Mouse (Mus musculus): Measurements from ENCODE around the gene Fmc1. TPM values are rescaled to one million over a fixed set of nuclear protein-coding genes. Genes with fewer than 3 reads are reported as not detected.
"Not testable (repeated sequence)": the region's sequence is repeated elsewhere in the genome, so short reads cannot be mapped to it uniquely, and the experiment has no call there.

The Fmc1 gene
- polyA plus RNA-seq, 1 experiment from 2014 or later, result 74.5 TPM

- Histone ChIP-seq H3K9ac (ENCODE audit: low read depth, low read length) (peak overlapping the region; percentile 84), H3K27me3 (ENCODE audit: control insufficient read depth, insufficient read depth, low read depth, low read length) (no peaks in the 10 kb centered on the region), H3K36me3 (ENCODE audit: control insufficient read depth, insufficient read depth) (no peaks in the 10 kb centered on the region), H3K27ac (ENCODE audit: low read length) (peak overlapping the region; percentile 97), H3K9me3 (replicated peaks; ENCODE audit: control insufficient read depth, low read length) (no peaks in the 10 kb centered on the region), H3K4me2 (ENCODE audit: low read depth, low read length) (peak overlapping the region; percentile 79), H3K4me1 (ENCODE audit: control insufficient read depth, low read depth, low read length) (peaks cover 11% of the 10 kb centered on the region), H3K4me3 (ENCODE audit: low read depth, low read length) (peak overlapping the region; percentile 98)
- 7% methylated on average over 25 of the region's 25 CpGs for WGBS (ENCODE audit: insufficient replicate concordance)
- peak; percentile 7 for ATAC-seq (ENCODE audit: low read depth)
Observed at GRCm38 (mm10) chr6:38532500-38533420, 542 bp upstream of the Fmc1 start.

DNA sequence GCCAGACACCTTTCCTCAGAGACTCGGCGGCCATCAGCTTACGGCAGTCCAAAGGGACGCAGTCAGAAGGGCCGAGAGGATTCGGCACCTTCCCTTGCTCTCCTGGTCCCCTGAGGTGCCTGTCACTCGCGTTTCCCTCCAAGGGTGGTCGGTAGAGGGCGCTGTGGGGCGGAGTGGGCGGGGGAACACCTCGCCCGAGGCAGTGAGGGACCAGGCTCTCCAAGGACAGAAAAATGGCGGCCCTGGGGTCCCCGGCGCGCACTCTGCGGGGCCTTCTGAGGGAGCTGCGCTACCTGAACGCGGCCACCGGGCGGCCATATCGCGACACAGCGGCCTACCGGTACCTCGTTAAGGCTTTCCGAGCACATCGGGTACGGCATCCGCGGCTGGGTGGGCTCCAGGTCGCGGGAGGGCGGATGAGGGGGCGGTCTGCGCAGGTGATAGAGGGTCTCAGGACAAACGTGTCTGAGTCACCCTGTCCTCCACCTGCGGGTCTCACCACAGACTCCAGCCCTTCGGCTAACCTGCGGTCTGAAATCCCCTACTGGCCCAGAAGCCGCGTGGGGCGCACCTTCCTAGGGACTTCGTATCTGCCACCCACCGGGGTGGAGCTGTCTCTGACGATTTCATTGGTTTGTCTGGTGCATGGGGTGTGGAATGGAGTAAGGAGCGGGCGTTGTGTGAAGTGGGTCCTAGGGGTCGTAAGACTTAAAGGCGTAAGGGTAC lies 1.5 kb downstream of the Fmc1 start:
- peak overlapping the region; percentile 97 for H3K27ac ChIP-seq (ENCODE audit: low read length)
- H3K4me2 ChIP-seq (ENCODE audit: low read depth, low read length), result peak overlapping the region; percentile 79
- no peaks in the 10 kb centered on the region for H3K9me3 ChIP-seq (replicated peaks; ENCODE audit: control insufficient read depth, low read length)
- under 1% methylated on average over 53 of the region's 53 CpGs for WGBS (ENCODE audit: insufficient replicate concordance)
- peak; percentile 80 for ATAC-seq (ENCODE audit: low read depth)
- H3K27me3 ChIP-seq (ENCODE audit: control insufficient read depth, insufficient read depth, low read depth, low read length), result no peaks in the 10 kb centered on the region
- H3K9ac ChIP-seq (ENCODE audit: low read depth, low read length), result peak overlapping the region; percentile 98
- no peaks in the 10 kb centered on the region for H3K36me3 ChIP-seq (ENCODE audit: control insufficient read depth, insufficient read depth)
- peak overlapping the region; percentile 98 for H3K4me3 ChIP-seq (ENCODE audit: low read depth, low read length)
- peaks cover 11% of the 10 kb centered on the region for H3K4me1 ChIP-seq (ENCODE audit: control insufficient read depth, low read depth, low read length)

DNA sequence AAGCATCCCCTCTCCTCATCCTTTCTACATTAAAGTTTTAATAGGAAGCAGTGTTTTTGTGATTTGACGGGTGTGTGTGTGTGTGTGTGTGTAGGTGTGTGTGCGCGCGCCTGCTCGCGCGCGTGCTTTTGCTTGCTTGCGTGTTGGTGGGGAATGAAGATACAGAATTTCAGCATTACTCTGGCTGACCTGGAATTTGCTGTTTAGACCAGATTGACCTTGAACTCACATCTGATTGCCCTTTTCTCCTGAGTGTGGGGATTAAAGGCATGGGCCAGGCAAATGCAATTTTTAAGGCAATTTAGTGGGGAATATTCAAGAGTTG lies 2.0 kb downstream of the Fmc1 start:
- H3K36me3 ChIP-seq (ENCODE audit: control insufficient read depth, insufficient read depth), result no peaks in the 10 kb centered on the region
- ATAC-seq (ENCODE audit: low read depth), result no peak
- H3K27ac ChIP-seq (ENCODE audit: low read length), result peak overlapping the region; percentile 97
- peak overlapping the region; percentile 98 for H3K9ac ChIP-seq (ENCODE audit: low read depth, low read length)
- no peaks in the 10 kb centered on the region for H3K27me3 ChIP-seq (ENCODE audit: control insufficient read depth, insufficient read depth, low read depth, low read length)
- no peaks in the 10 kb centered on the region for H3K9me3 ChIP-seq (replicated peaks; ENCODE audit: control insufficient read depth, low read length)
- H3K4me1 ChIP-seq (ENCODE audit: control insufficient read depth, low read depth, low read length), result peaks cover 11% of the 10 kb centered on the region
- under 1% methylated on average over 9 of the region's 9 CpGs for WGBS (ENCODE audit: insufficient replicate concordance)
- H3K4me3 ChIP-seq (ENCODE audit: low read depth, low read length), result peak overlapping the region; percentile 98
- peak overlapping the region; percentile 79 for H3K4me2 ChIP-seq (ENCODE audit: low read depth, low read length)

- no peak overlapping the region; the same call in 1 of the 2 replicates for H3K9ac ChIP-seq (ENCODE audit: low read depth, low read length)
- no peaks in the 10 kb centered on the region for H3K9me3 ChIP-seq (replicated peaks; ENCODE audit: control insufficient read depth, low read length)
- H3K4me2 ChIP-seq (ENCODE audit: low read depth, low read length), result peak overlapping the region; percentile 79
- no peak for ATAC-seq (ENCODE audit: low read depth)
- H3K27me3 ChIP-seq (ENCODE audit: control insufficient read depth, insufficient read depth, low read depth, low read length), result no peaks in the 10 kb centered on the region
- H3K4me1 ChIP-seq (ENCODE audit: control insufficient read depth, low read depth, low read length), result peaks cover 11% of the 10 kb centered on the region
- H3K4me3 ChIP-seq (ENCODE audit: low read depth, low read length), result peak overlapping the region; percentile 98
- 73% methylated on average over 1 of the region's 1 CpGs for WGBS (ENCODE audit: insufficient replicate concordance)
- H3K36me3 ChIP-seq (ENCODE audit: control insufficient read depth, insufficient read depth), result no peaks in the 10 kb centered on the region
- H3K27ac ChIP-seq (ENCODE audit: low read length), result no peak overlapping the region
Observed at GRCm38 (mm10) chr6:38535788-38536187, 2.5 kb downstream of the Fmc1 start.

DNA sequence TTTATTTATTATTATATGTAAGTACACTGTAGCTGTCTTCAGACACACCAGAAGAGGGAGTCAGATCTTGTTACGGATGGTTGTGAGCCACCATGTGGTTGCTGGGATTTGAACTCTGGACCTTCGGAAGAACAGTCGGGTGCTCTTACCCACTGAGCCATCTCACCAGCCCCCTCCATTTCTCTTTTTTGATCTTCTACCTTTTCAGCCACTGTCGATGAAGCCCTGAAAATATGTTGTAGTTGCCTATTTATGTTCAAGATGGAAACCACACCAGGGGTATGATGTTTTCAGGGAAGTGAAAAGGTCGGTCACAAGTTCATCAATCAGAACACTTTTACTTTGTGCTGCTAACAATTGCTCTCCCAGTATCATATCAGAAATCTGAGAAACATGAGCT lies 10.8 kb downstream of the Fmc1 start:
- 77% methylated on average over 4 of the region's 5 CpGs for WGBS (ENCODE audit: insufficient replicate concordance)

DNA sequence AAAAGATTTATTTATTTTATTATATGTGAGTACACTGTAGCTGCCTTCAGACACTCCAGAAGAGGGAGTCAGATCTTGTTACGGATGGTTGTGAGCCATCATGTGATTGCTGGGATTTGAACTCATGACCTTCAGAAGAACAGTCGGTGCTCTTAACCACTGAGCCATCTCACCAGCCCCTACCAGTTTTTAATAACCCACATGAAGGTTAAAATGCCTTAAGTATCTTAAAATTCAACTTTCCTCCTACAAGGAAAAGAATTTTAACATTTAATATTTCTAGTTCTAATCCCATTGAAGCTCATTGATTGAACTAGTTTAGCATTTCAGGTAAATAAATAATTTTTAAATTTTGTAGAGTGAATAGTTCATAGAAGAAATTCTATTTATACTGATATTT lies 13.7 kb downstream of the Fmc1 start:
- H3K27me3 ChIP-seq (ENCODE audit: control insufficient read depth, insufficient read depth, low read depth, low read length); H3K4me1 ChIP-seq (ENCODE audit: control insufficient read depth, low read depth, low read length); ATAC-seq (ENCODE audit: low read depth); H3K9me3 ChIP-seq (replicated peaks; ENCODE audit: control insufficient read depth, low read length); H3K9ac ChIP-seq (ENCODE audit: low read depth, low read length); H3K27ac ChIP-seq (ENCODE audit: low read length); H3K4me2 ChIP-seq (ENCODE audit: low read depth, low read length); H3K36me3 ChIP-seq (ENCODE audit: control insufficient read depth, insufficient read depth); H3K4me3 ChIP-seq (ENCODE audit: low read depth, low read length): not testable (repeated sequence)
- WGBS (ENCODE audit: insufficient replicate concordance), result 72% methylated on average over 2 of the region's 2 CpGs

More for the DNA sequence above, 10.8 kb downstream of the Fmc1 start:
- H3K4me1 ChIP-seq (ENCODE audit: control insufficient read depth, low read depth, low read length); H3K4me2 ChIP-seq (ENCODE audit: low read depth, low read length); ATAC-seq (ENCODE audit: low read depth); H3K4me3 ChIP-seq (ENCODE audit: low read depth, low read length); H3K9ac ChIP-seq (ENCODE audit: low read depth, low read length); H3K36me3 ChIP-seq (ENCODE audit: control insufficient read depth, insufficient read depth); H3K27ac ChIP-seq (ENCODE audit: low read length); H3K9me3 ChIP-seq (replicated peaks; ENCODE audit: control insufficient read depth, low read length); H3K27me3 ChIP-seq (ENCODE audit: control insufficient read depth, insufficient read depth, low read depth, low read length): not testable (repeated sequence)

- H3K4me1 ChIP-seq (ENCODE audit: control insufficient read depth, low read depth, low read length), result peaks cover 9% of the 10 kb centered on the region
- H3K9ac ChIP-seq (ENCODE audit: low read depth, low read length), result no peak overlapping the region
- no peak overlapping the region for H3K4me3 ChIP-seq (ENCODE audit: low read depth, low read length)
- H3K4me2 ChIP-seq (ENCODE audit: low read depth, low read length), result no peak overlapping the region
- no peaks in the 10 kb centered on the region for H3K27me3 ChIP-seq (ENCODE audit: control insufficient read depth, insufficient read depth, low read depth, low read length)
- H3K9me3 ChIP-seq (replicated peaks; ENCODE audit: control insufficient read depth, low read length), result no peaks in the 10 kb centered on the region
- H3K36me3 ChIP-seq (ENCODE audit: control insufficient read depth, insufficient read depth), result no peaks in the 10 kb centered on the region
- H3K27ac ChIP-seq (ENCODE audit: low read length), result no peak overlapping the region
- WGBS (ENCODE audit: insufficient replicate concordance), result 74% methylated on average over 1 of the region's 1 CpGs
- ATAC-seq (ENCODE audit: low read depth), result no peak
Observed at GRCm38 (mm10) chr6:38547707-38548106, 14.4 kb downstream of the Fmc1 start.

- not testable (repeated sequence) for ATAC-seq (ENCODE audit: low read depth); H3K9me3 ChIP-seq (replicated peaks; ENCODE audit: control insufficient read depth, low read length); H3K4me3 ChIP-seq (ENCODE audit: low read depth, low read length); H3K4me1 ChIP-seq (ENCODE audit: control insufficient read depth, low read depth, low read length); H3K4me2 ChIP-seq (ENCODE audit: low read depth, low read length); H3K27ac ChIP-seq (ENCODE audit: low read length); H3K27me3 ChIP-seq (ENCODE audit: control insufficient read depth, insufficient read depth, low read depth, low read length); H3K9ac ChIP-seq (ENCODE audit: low read depth, low read length); H3K36me3 ChIP-seq (ENCODE audit: control insufficient read depth, insufficient read depth)
- WGBS (ENCODE audit: insufficient replicate concordance), result 80% methylated on average over 7 of the region's 7 CpGs
Observed at GRCm38 (mm10) chr6:38548595-38548994, 15.3 kb downstream of the Fmc1 start.

DNA sequence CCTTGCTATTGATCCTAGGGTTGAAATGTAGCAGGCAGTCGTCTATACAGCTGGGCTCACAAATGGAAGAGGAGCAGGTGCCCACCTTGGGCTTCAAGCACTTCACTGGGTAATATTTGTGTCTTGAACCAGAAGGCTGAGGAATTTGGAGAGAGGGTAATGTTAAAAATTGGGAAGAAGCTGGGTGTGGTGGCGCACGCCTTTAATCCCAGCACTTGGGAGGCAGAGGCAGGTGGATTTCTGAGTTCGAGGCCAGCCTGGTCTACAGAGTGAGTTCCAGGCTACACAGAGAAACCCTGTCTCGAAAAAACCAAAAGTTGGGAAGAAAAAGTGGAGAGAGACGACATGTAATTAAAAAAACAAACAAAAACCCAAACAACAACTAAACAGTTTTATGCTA lies 16.5 kb downstream of the Fmc1 start:
- H3K9ac ChIP-seq (ENCODE audit: low read depth, low read length), result peak overlapping the region; percentile 93

More for the DNA sequence above, 16.5 kb downstream of the Fmc1 start:
- H3K9me3 ChIP-seq (replicated peaks; ENCODE audit: control insufficient read depth, low read length); H3K27me3 ChIP-seq (ENCODE audit: control insufficient read depth, insufficient read depth, low read depth, low read length); H3K36me3 ChIP-seq (ENCODE audit: control insufficient read depth, insufficient read depth); ATAC-seq (ENCODE audit: low read depth): not testable (repeated sequence)
- Histone ChIP-seq H3K4me3 (ENCODE audit: low read depth, low read length) (peak overlapping the region; percentile 94), H3K27ac (ENCODE audit: low read length) (peak overlapping the region; percentile 100), H3K4me2 (ENCODE audit: low read depth, low read length) (peak overlapping the region; percentile 79), H3K4me1 (ENCODE audit: control insufficient read depth, low read depth, low read length) (peaks cover 15% of the 10 kb centered on the region)
- WGBS (ENCODE audit: insufficient replicate concordance), result 76% methylated on average over 6 of the region's 6 CpGs
